Mouse (Mus musculus): Measurements from ENCODE around the gene Tma7.

DNA sequence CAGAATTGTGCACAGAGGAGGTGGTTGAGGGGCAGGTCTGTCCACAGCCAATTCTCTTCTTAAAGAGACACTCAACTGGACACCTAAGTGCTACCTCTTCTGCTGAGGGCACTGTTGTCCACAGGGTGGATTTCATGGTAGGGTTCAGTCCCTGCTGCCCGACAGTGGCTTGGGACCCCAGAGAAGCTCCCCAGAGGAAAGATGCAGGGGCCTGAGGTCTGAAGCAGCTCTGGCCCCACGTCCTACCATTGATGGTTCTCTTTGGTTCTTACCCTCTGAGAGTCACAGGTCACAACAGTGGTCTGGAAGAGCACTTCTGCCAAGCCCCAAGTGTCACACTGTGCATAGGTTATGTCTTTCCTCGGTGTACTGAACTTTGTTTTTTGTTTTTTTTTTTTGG, 29.0 kb downstream of the Tma7 start:
- TF ChIP-seq EP300 (IDR thresholded peaks at IDR 0.05; ENCODE audit: low read length) = no peak
- no peak for TF ChIP-seq HCFC1 (IDR thresholded peaks at IDR 0.05; ENCODE audit: low read depth, low read length)
- no peak for TF ChIP-seq POLR2A (IDR thresholded peaks at IDR 0.05; ENCODE audit: low read depth, low read length)
- no peak for TF ChIP-seq TBP (conservative IDR thresholded peaks at IDR 0.05; ENCODE audit: low read depth, low read length)
- TF ChIP-seq CTCF (conservative IDR thresholded peaks at IDR 0.05 in 1 of 2, IDR thresholded peaks at IDR 0.05 in 1 of 2; ENCODE audit: low read depth in 2 of 2, low read length in 2 of 2) = no peak
- no peak for TF ChIP-seq USF1 (IDR thresholded peaks at IDR 0.05; ENCODE audit: low read depth, low read length)
- TF ChIP-seq MAX (IDR thresholded peaks at IDR 0.05; ENCODE audit: low read length) = no peak
- no peak for TF ChIP-seq UBTF (IDR thresholded peaks at IDR 0.05; ENCODE audit: low read depth, low read length)
- no peak for TF ChIP-seq E2F4 (IDR thresholded peaks at IDR 0.05; ENCODE audit: insufficient replicate concordance, low read depth, low read length)
- TF ChIP-seq ZNF384 (IDR thresholded peaks at IDR 0.05; ENCODE audit: low read depth, low read length) = no peak
- no peak for TF ChIP-seq CHD2 (IDR thresholded peaks at IDR 0.05; ENCODE audit: low read length)
- TF ChIP-seq MAZ (IDR thresholded peaks at IDR 0.05; ENCODE audit: low read depth, low read length) = no peak
- TF ChIP-seq ZC3H11A (IDR thresholded peaks at IDR 0.05; ENCODE audit: low read depth, low read length) = no peak

All from CH12.LX (cell line).